Mouse (Mus musculus): ENCODE data around the gene Rbm45.

- TF ChIP-seq POLR2A (IDR thresholded peaks at IDR 0.05; ENCODE audit: low read depth, low read length) (peak; percentile 80), CTCF (IDR thresholded peaks at IDR 0.05; ENCODE audit: borderline replicate concordance, insufficient read depth, low read length) (no peak)
Measured at GRCm38 (mm10) chr2:76406151-76406936, 36.6 kb downstream of the Rbm45 start, which contains the start of gene Osbpl6.
